Mouse (Mus musculus) kidney, postnatal 0 days (tissue): ENCODE measurements around the gene Pkn2. TPM values are rescaled to one million over a fixed set of nuclear protein-coding genes. Genes with fewer than 3 reads are reported as not detected.

Experiments
- ATAC-seq: fragments of 200-750 bp; cut with Nextera tagmentation; replicated peaks from 2 replicates; pipeline ENCODE4 v1.8.0; 2017; ENCODE audit warnings: low read depth, moderate number of reproducible peaks, moderate TSS enrichment, moderate library complexity; ENCODE audit not compliant: low FRiP score
- DNase-seq: peaks from one replicate; pipeline ENCODE4 v3.0.0-alpha.2; 2016; ENCODE audit warnings: low spot score
- H3K27ac ChIP-seq: fragments of 300-500 bp; sonication (generic); 2 replicates; pipeline ENCODE4 v1.5.1; 2014; ENCODE audit warnings: mild to moderate bottlenecking
- H3K27me3 ChIP-seq: fragments of 300-500 bp; sonication (generic); 2 replicates; pipeline ENCODE4 v1.6.1; 2014; ENCODE audit warnings: low read length, mixed read lengths; ENCODE audit not compliant: insufficient read depth
- H3K36me3 ChIP-seq: fragments of 300-500 bp; sonication (generic); 2 replicates; pipeline ENCODE4 v1.6.1; 2014; ENCODE audit warnings: low read length, mixed read lengths; ENCODE audit not compliant: insufficient read depth
- H3K4me1 ChIP-seq: fragments of 300-500 bp; sonication (generic); replicated peaks from 2 replicates; pipeline ENCODE4 v1.6.1; 2014; ENCODE audit warnings: antibody characterized with exemption, low read length, mixed read lengths; ENCODE audit not compliant: insufficient read depth
- H3K4me2 ChIP-seq: fragments of 300-500 bp; sonication (generic); 2 replicates; pipeline ENCODE4 v1.6.1; 2014; ENCODE audit warnings: mild to moderate bottlenecking, low read length, moderate library complexity, mixed read lengths
- H3K4me3 ChIP-seq: fragments of 300-500 bp; sonication (generic); replicated peaks from 2 replicates; pipeline ENCODE4 v1.5.1; 2014; ENCODE audit warnings: low read depth, low read length
- H3K9ac ChIP-seq: fragments of 300-500 bp; sonication (generic); 2 replicates; pipeline ENCODE4 v1.6.1; 2014; ENCODE audit warnings: low read depth, low read length
- H3K9me3 ChIP-seq: fragments of 300-500 bp; sonication (generic); replicated peaks from 2 replicates; pipeline ENCODE4 v1.6.1; 2016; ENCODE audit warnings: low read length, inconsistent platforms, mixed read lengths
- CTCF ChIP-seq: IDR thresholded peaks from 2 replicates; pipeline ENCODE4 v1.5.1; 2016; ENCODE audit warnings: antibody characterized with exemption, low read depth, mild to moderate bottlenecking, moderate library complexity
- WGBS: fragments of 180-500 bp; shearing (Covaris S2); extraction: QIAGEN DNeasy Blood & Tissue Kit; methylation state at CpG from one replicate; pipeline ENCODE4 v1.1.7; 2014; 5-methylcytosine and 5-hydroxymethylcytosine counted together
- polyA plus RNA-seq: library from polyadenylated mRNA; unstranded; fragments of >200 nt; fragmentation: Nextera tagmentation; extraction: Ambion mirVana; gene quantifications from 2 replicates; pipeline ENCODE4 v1.2.1, GENCODE M21; 2015

Gene Pkn2
- polyA plus RNA-seq, 1 experiment from 2014 or later, result 63.7 TPM

DNA sequence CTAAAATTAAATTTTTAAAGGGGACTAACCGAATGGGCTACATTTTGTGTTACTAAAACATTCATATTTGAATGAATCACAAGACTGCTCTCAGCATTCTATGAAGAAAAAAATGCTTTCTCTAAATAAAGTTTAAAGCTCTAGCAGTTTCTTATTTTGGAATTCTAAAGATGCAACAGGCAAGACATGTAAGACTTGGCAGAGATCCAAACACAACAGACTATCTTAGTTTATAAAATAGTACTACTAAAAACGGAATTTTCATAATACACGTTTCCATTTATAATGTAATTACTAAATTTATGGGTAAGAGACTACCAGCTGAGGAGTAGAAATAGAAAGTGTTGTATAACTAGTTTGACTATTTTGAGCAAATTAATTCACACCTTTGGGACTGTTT, 30.2 kb downstream of the Pkn2 start:
- Histone ChIP-seq H3K27me3 (no peaks in the 10 kb centered on the region), H3K27ac (no peak overlapping the region), H3K36me3 (no peaks in the 10 kb centered on the region), H3K4me2 (no peak overlapping the region), H3K9me3 (no peaks in the 10 kb centered on the region), H3K9ac (no peak overlapping the region), H3K4me3 (no peak overlapping the region), H3K4me1 (no peaks in the 10 kb centered on the region)
- ATAC-seq (no peak), DNase-seq (peak; percentile 65)
- no peak for TF ChIP-seq CTCF
- WGBS, result 53% methylated on average over 3 of the region's 3 CpGs

DNA sequence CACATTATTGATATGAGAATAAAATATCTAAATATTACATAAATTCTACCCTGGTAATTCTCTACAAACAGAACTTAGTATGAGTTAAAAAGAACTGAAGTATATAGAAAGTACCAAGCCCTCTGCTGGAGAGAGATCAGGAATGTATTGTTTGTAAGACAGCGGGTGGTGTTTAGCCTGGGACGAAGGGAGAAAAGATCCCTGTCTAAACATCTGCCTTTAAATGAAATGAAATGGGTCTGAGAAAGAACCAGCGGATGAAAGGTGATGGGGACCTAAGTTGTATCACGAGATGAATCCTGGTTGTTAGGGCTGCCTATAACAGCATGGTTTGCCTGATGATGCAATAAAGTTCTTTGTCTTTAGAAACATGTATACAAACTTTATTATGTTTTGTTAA, 41.8 kb downstream of the Pkn2 start:
- Histone ChIP-seq H3K4me2 (no peak overlapping the region), H3K27ac (no peak overlapping the region), H3K4me1 (no peaks in the 10 kb centered on the region; the same call in 1 of the 2 replicates), H3K9me3 (no peaks in the 10 kb centered on the region), H3K27me3 (no peaks in the 10 kb centered on the region), H3K36me3 (0 out of 2 replicates have a peak, but pooled peaks cover 3% of the 10 kb centered on the region), H3K9ac (no peak overlapping the region), H3K4me3 (no peak overlapping the region)
- WGBS, result 91% methylated on average over 4 of the region's 4 CpGs
- TF ChIP-seq CTCF, result no peak
- ATAC-seq (no peak), DNase-seq (no peak)

DNA sequence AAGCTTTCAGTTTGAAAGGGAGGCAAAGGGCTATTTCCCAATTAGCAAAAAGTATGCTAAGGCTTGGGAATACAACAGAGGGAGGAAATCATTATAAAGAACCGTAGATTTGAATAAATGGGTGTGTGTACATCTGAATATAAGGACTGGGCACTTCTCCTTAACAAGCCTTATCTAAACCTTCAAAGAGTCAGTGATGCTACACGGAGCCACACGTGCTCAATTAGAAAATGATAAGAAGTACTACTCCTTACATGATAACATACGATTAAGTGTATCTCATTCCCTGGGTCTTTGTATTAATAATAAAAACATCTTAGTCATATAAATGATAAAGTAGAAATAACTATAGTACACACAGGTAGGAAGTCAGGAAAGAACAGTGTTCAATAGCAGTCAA, 47.0 kb downstream of the Pkn2 start:
- no peak overlapping the region for H3K27ac ChIP-seq
- H3K4me3 ChIP-seq, result no peak overlapping the region
- no peak for TF ChIP-seq CTCF
- no peaks in the 10 kb centered on the region for H3K9me3 ChIP-seq
- H3K4me1 ChIP-seq, result no peaks in the 10 kb centered on the region; the same call in 1 of the 2 replicates
- ATAC-seq (no peak), DNase-seq (no peak)
- H3K4me2 ChIP-seq, result no peak overlapping the region
- no peak overlapping the region for H3K9ac ChIP-seq
- WGBS, result 92% methylated on average over 4 of the region's 4 CpGs
- 0 out of 2 replicates have a peak, but pooled peaks cover 8% of the 10 kb centered on the region for H3K36me3 ChIP-seq
- H3K27me3 ChIP-seq, result no peaks in the 10 kb centered on the region

DNA sequence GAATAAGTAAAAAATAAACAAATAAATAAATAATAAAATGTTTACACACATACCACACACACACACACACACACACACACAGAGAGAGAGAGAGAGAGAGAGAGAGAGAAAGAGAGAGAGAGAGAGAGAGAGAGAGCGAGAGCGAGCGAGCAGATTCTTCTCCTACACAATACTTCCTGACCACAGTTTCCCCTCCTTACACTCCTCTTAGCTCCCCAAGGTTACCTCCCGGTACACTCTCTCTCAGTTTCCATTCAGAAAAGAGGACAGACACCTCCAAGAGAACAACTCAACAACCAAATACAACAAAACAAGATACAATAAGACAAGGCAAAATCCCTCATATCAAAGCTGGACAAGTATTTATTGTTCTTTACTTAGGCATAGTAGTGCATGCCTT, 47.8 kb downstream of the Pkn2 start:
- no peak for TF ChIP-seq CTCF
- Histone ChIP-seq H3K9me3 (no peaks in the 10 kb centered on the region), H3K27me3 (no peaks in the 10 kb centered on the region), H3K4me3 (no peak overlapping the region), H3K36me3 (0 out of 2 replicates have a peak, but pooled peaks cover 8% of the 10 kb centered on the region), H3K27ac (no peak overlapping the region), H3K4me1 (no peaks in the 10 kb centered on the region; the same call in 1 of the 2 replicates), H3K9ac (no peak overlapping the region), H3K4me2 (no peak overlapping the region)
- WGBS, result 93% methylated on average over 4 of the region's 4 CpGs
- DNase-seq (no peak), ATAC-seq (no peak)

DNA sequence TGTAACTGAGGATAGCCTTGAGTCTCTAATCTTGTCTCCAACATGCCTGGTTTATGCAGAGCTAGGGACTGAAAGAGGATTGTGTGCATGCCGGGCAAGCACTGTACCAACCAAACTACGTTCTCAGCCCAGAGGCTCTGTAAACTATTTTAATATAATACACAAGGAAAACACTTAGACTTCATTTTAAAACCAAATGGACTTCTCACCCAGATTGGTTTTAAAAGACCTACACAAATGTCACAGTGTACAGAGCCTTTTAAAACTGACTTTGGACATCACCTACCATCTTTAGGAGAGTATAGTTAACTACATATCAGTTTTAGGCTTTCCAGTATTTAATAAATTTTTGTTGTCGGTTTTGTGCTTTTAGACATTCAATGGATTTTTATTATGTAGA, 48.9 kb downstream of the Pkn2 start:
- Histone ChIP-seq H3K9me3 (no peaks in the 10 kb centered on the region), H3K4me3 (no peak overlapping the region), H3K4me1 (no peaks in the 10 kb centered on the region; the same call in 1 of the 2 replicates), H3K27me3 (no peaks in the 10 kb centered on the region), H3K4me2 (no peak overlapping the region), H3K36me3 (peaks cover 15% of the 10 kb centered on the region; the same call in 1 of the 2 replicates), H3K27ac (no peak overlapping the region), H3K9ac (no peak overlapping the region)
- WGBS, result 89% methylated on average over 3 of the region's 3 CpGs
- ATAC-seq (no peak), DNase-seq (no peak)
- no peak for TF ChIP-seq CTCF

DNA sequence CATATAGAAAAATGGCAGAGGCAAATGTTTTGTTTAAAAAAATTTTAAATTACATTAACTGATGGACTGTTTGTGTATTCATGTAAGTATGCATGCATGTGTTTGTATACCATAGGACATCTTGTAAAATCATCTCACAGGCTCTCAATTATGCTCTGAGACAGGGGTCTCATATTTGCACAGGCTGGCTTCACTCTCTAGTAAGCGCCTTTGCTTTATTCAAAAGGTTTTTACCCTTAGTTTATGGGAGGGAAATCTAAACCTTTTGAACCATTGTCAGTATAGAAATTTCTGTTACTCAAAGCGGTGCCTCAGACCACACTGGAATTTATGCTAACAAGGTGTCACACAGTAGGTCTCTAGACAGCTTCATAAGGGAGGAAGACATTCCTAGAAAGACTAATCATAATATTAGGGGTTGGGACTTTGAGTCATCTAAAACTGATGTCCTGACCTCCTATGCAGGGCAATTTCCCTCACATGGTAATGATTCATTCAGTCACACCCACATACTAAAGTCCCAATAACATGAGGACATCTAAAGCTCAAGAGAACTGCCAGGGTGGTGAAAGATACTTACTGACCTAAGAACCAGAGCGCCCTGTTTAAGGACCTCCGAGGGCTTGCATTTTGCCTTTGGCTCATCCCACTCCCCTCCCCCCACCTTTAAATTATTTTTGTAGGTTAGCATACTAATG, 55.2 kb downstream of the Pkn2 start:
- Histone ChIP-seq H3K4me1 (no peaks in the 10 kb centered on the region), H3K36me3 (peaks cover 15% of the 10 kb centered on the region; the same call in 1 of the 2 replicates), H3K27me3 (no peaks in the 10 kb centered on the region), H3K4me3 (no peak overlapping the region), H3K9ac (no peak overlapping the region), H3K9me3 (no peaks in the 10 kb centered on the region), H3K4me2 (no peak overlapping the region), H3K27ac (no peak overlapping the region)
- ATAC-seq, result no peak
- no peak for DNase-seq
- WGBS, result 84% methylated on average over 4 of the region's 4 CpGs
- no peak for TF ChIP-seq CTCF

DNA sequence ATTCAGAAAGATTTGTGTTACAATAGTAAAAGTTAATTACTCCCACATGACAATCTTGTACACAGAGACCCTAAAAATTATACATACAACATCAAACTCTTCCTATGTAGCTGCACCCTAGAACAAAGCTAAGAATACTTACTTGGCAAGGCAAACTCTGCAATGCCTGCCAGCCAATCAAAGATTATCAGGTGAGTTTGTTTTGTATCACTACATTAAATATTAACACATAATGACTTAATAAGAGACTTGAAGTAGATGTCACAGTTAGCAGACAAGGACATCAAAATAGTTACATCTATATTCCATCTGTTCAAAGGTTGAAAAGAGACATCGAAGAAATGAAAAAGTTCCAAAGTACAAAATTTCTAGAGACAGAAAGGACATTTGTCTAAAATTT, 58.2 kb downstream of the Pkn2 start:
- WGBS, result 86% methylated on average over 1 of the region's 1 CpGs
- Histone ChIP-seq H3K27me3 (no peaks in the 10 kb centered on the region), H3K4me2 (no peak overlapping the region), H3K9me3 (no peaks in the 10 kb centered on the region), H3K9ac (no peak overlapping the region), H3K4me1 (no peaks in the 10 kb centered on the region), H3K27ac (no peak overlapping the region), H3K36me3 (peaks cover 14% of the 10 kb centered on the region; the same call in 1 of the 2 replicates), H3K4me3 (no peak overlapping the region)
- no peak for DNase-seq
- TF ChIP-seq CTCF, result no peak
- no peak for ATAC-seq
